Mouse (Mus musculus) midbrain, postnatal 0 days (tissue): ENCODE measurements around the gene 4930402F06Rik. TPM values are rescaled to one million over a fixed set of nuclear protein-coding genes. Genes with fewer than 3 reads are reported as not detected.

Experiments
- ATAC-seq: fragments of 200-750 bp; cut with Nextera tagmentation; 2 replicates; pipeline ENCODE4 v1.8.0; 2017; ENCODE audit warnings: moderate number of reproducible peaks, mild to moderate bottlenecking, moderate TSS enrichment, moderate library complexity; ENCODE audit not compliant: low FRiP score
- DNase-seq: peaks from one replicate; pipeline ENCODE4 v3.0.0-alpha.2; 2015; ENCODE audit warnings: low spot score
- H3K27ac ChIP-seq: fragments of 300-500 bp; sonication (generic); 2 replicates; pipeline ENCODE4 v1.5.1; 2014; ENCODE audit warnings: low read depth, mild to moderate bottlenecking, low read length, mixed read lengths
- H3K27me3 ChIP-seq: fragments of 300-500 bp; sonication (generic); 2 replicates; pipeline ENCODE4 v1.6.1; 2014; ENCODE audit warnings: low read length, control low read depth, mixed read lengths; ENCODE audit not compliant: insufficient read depth
- H3K36me3 ChIP-seq: fragments of 300-500 bp; sonication (generic); 2 replicates; pipeline ENCODE4 v1.6.1; 2014; ENCODE audit warnings: low read length, control low read depth, mixed read lengths; ENCODE audit not compliant: insufficient read depth
- H3K4me1 ChIP-seq: fragments of 300-500 bp; sonication (generic); 2 replicates; pipeline ENCODE4 v1.6.1; 2014; ENCODE audit warnings: mild to moderate bottlenecking, control low read depth, antibody characterized with exemption, low read length, mixed read lengths; ENCODE audit not compliant: insufficient read depth
- H3K4me2 ChIP-seq: fragments of 300-500 bp; sonication (generic); 2 replicates; pipeline ENCODE4 v1.6.1; 2014; ENCODE audit warnings: low read depth, mild to moderate bottlenecking, low read length, mixed read lengths; ENCODE audit not compliant: poor library complexity, severe bottlenecking
- H3K4me3 ChIP-seq: fragments of 300-500 bp; sonication (generic); 2 replicates; pipeline ENCODE4 v1.5.1; 2014; ENCODE audit warnings: low read depth, mild to moderate bottlenecking, low read length, moderate library complexity
- H3K9ac ChIP-seq: fragments of 300-500 bp; sonication (generic); replicated peaks from 2 replicates; pipeline ENCODE4 v1.6.1; 2014; ENCODE audit warnings: mild to moderate bottlenecking, low read length, moderate library complexity, mixed read lengths; ENCODE audit not compliant: poor library complexity, severe bottlenecking
- H3K9me3 ChIP-seq: fragments of 300-500 bp; sonication (generic); 2 replicates; pipeline ENCODE4 v1.6.1; 2016; ENCODE audit warnings: low read length, control low read depth
- CTCF ChIP-seq: IDR thresholded peaks from 2 replicates; pipeline ENCODE4 v1.5.1; 2016; ENCODE audit warnings: antibody characterized with exemption, mild to moderate bottlenecking
- WGBS: fragments of 180-500 bp; shearing (Covaris S2); extraction: QIAGEN DNeasy Blood & Tissue Kit; methylation state at CpG from one replicate; pipeline ENCODE4 v1.1.7; 2014; 5-methylcytosine and 5-hydroxymethylcytosine counted together
- polyA plus RNA-seq: library from polyadenylated mRNA; unstranded; fragments of >200 nt; fragmentation: Nextera tagmentation; extraction: Ambion mirVana; gene quantifications from 2 replicates; pipeline ENCODE4 v1.2.1, GENCODE M21; 2015
- total RNA-seq: library from RNA; depleted of rRNA; stranded (reverse); fragments of >200 nt; gene quantifications from 2 replicates; pipeline ENCODE4 v1.2.3, GENCODE M21; 2014

Gene 4930402F06Rik
- total and polyA plus RNA-seq, 2 experiments from 2014 or later: not detected

GRCm38 (mm10) chr2:35432472-35432871 lies 35.5 kb upstream of the 4930402F06Rik start:
- DNase-seq (no peak), ATAC-seq (no peak)
- H3K4me1 ChIP-seq: no peaks in the 10 kb centered on the region
- no peak overlapping the region for H3K4me3 ChIP-seq
- WGBS: 42% methylated on average over 7 of the region's 7 CpGs
- H3K36me3 ChIP-seq: no peaks in the 10 kb centered on the region
- no peaks in the 10 kb centered on the region for H3K27me3 ChIP-seq
- no peak for TF ChIP-seq CTCF
- no peak overlapping the region for H3K4me2 ChIP-seq
- H3K27ac ChIP-seq: no peak overlapping the region
- no peak overlapping the region for H3K9ac ChIP-seq
- no peaks in the 10 kb centered on the region for H3K9me3 ChIP-seq

GRCm38 (mm10) chr2:35432011-35432410 lies 35.0 kb upstream of the 4930402F06Rik start:
- 64% methylated on average over 7 of the region's 7 CpGs for WGBS

GRCm38 (mm10) chr2:35430806-35431205 lies 33.8 kb upstream of the 4930402F06Rik start:
- Histone ChIP-seq H3K27ac (no peak overlapping the region), H3K4me1 (no peaks in the 10 kb centered on the region), H3K36me3 (no peaks in the 10 kb centered on the region), H3K4me3 (no peak overlapping the region), H3K9me3 (no peaks in the 10 kb centered on the region), H3K4me2 (no peak overlapping the region), H3K9ac (no peak overlapping the region), H3K27me3 (no peaks in the 10 kb centered on the region)
- no peak for TF ChIP-seq CTCF
- WGBS: 50% methylated on average over 8 of the region's 8 CpGs
- ATAC-seq (no peak), DNase-seq (no peak)

More at GRCm38 (mm10) chr2:35432011-35432410, 35.0 kb upstream of the 4930402F06Rik start:
- no peaks in the 10 kb centered on the region for H3K36me3 ChIP-seq
- no peaks in the 10 kb centered on the region for H3K4me1 ChIP-seq
- no peak overlapping the region for H3K27ac ChIP-seq
- ATAC-seq (no peak), DNase-seq (no peak)
- no peaks in the 10 kb centered on the region for H3K27me3 ChIP-seq
- no peak overlapping the region for H3K9ac ChIP-seq
- H3K4me2 ChIP-seq: no peak overlapping the region
- TF ChIP-seq CTCF: no peak
- H3K4me3 ChIP-seq: no peak overlapping the region
- no peaks in the 10 kb centered on the region for H3K9me3 ChIP-seq

- Histone ChIP-seq H3K36me3 (no peaks in the 10 kb centered on the region), H3K4me2 (no peak overlapping the region), H3K4me1 (no peaks in the 10 kb centered on the region), H3K4me3 (no peak overlapping the region), H3K27me3 (no peaks in the 10 kb centered on the region), H3K9ac (no peak overlapping the region), H3K9me3 (no peaks in the 10 kb centered on the region), H3K27ac (no peak overlapping the region)
- no peak for TF ChIP-seq CTCF
- no peak for DNase-seq
- WGBS: 84% methylated on average over 4 of the region's 4 CpGs
- ATAC-seq: no peak
These were observed 31.8 kb upstream of the 4930402F06Rik start for GRCm38 (mm10) chr2:35428615-35429300.

GRCm38 (mm10) chr2:35427559-35427958 lies 30.6 kb upstream of the 4930402F06Rik start:
- WGBS: 41% methylated on average over 2 of the region's 2 CpGs
- ATAC-seq: no peak

GRCm38 (mm10) chr2:35423711-35424339 lies 26.9 kb upstream of the 4930402F06Rik start:
- Histone ChIP-seq H3K4me1 (no peaks in the 10 kb centered on the region), H3K4me3 (no peak overlapping the region), H3K27me3 (no peaks in the 10 kb centered on the region), H3K9ac (no peak overlapping the region), H3K4me2 (no peak overlapping the region), H3K27ac (no peak overlapping the region), H3K36me3 (no peaks in the 10 kb centered on the region), H3K9me3 (peaks cover 4% of the 10 kb centered on the region; the same call in 1 of the 2 replicates)
- ATAC-seq (no peak), DNase-seq (no peak)
- WGBS: 97% methylated on average over 1 of the region's 1 CpGs
- no peak for TF ChIP-seq CTCF

More at GRCm38 (mm10) chr2:35427559-35427958, 30.6 kb upstream of the 4930402F06Rik start:
- Histone ChIP-seq H3K9ac (no peak overlapping the region), H3K9me3 (no peaks in the 10 kb centered on the region), H3K27me3 (no peaks in the 10 kb centered on the region), H3K4me3 (no peak overlapping the region), H3K36me3 (no peaks in the 10 kb centered on the region), H3K4me2 (no peak overlapping the region), H3K4me1 (no peaks in the 10 kb centered on the region), H3K27ac (no peak overlapping the region)
- DNase-seq: no peak
- no peak for TF ChIP-seq CTCF
